Mouse (Mus musculus) heart, adult 2 months (tissue): ENCODE results near the gene Polr2i.

ENCODE experiments used
- CTCF ChIP-seq: fragments of 200-600 bp; IDR thresholded peaks from 2 replicates; pipeline ENCODE4 v1.8.1; 2022; ENCODE audit warnings: antibody characterized with exemption, mild to moderate bottlenecking, moderate library complexity
- EP300 ChIP-seq: fragments of 200-500 bp; IDR thresholded peaks from 2 replicates; pipeline ENCODE4 v1.6.1; 2011; ENCODE audit warnings: low read depth, low read length, control low read depth; ENCODE audit not compliant: insufficient read depth

GRCm38 (mm10) chr7:30202895-30203690 is 28.7 kb upstream of the Polr2i start:
- TF ChIP-seq CTCF: no peak
- TF ChIP-seq EP300: peak; percentile 73
